Mouse (Mus musculus) MEL-GATA-1-ER (cell line): Measurements from ENCODE around the gene Tedc1.

ENCODE experiments used
- DNase-seq: peaks from one replicate; pipeline ENCODE4 v3.0.0-alpha.2; 2012; ENCODE audit warnings: low read depth; ENCODE audit errors: extremely low read depth

Tedc1 gene

GRCm38 (mm10) chr12:113138901-113139864 lies 17.0 kb upstream of the Tedc1 start:
- DNase-seq: no peak

- peak; percentile 95 for DNase-seq
Observed at GRCm38 (mm10) chr12:113139908-113140615, 16.2 kb upstream of the Tedc1 start, which contains the start of gene Crip2. Gene Crip2 (plus strand): TSS chr12:113140236.

DNA sequence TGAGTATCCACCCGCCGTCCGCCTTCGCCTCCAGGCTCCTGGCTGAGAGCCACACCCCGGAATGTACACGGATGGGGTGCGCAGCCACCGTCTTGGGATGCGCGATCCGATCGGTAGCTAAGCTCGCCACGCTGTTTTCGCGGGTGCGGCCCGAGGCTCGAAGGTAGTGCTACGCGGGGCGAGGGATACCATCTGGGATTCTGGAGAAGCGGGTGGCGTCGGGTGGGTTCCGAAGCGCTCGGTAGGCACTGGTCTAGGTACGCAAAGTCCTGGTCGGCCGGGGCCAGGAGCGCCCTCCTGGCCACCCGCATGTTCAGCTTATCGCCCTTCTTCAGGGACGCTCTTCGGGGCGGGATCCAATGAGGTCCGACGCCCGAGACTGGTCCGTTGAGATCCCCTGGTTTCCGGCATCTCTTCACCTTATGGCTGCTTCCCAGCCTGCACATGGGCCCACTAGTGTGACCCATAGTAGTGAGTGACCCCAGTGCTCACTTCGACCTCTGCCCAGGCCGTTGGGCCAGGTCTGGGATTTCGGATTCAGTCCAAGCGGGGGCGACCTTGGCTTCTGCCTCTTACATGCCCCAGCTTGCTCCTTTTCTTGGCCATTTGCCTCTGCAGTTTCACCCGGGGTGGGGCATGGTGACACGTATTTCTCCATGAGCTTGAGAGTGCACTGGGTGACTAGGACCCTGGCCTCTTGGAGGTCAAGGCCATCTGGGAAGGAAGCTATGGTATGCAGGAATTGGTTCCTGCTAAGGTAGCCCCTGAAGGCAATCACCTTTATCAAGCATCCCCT lies 15.4 kb upstream of the Tedc1 start:
- DNase-seq: peak; percentile 72

- no peak for DNase-seq
Observed at GRCm38 (mm10) chr12:113141531-113141973, 14.7 kb upstream of the Tedc1 start.

- no peak for DNase-seq
Observed at GRCm38 (mm10) chr12:113142021-113142975, 13.9 kb upstream of the Tedc1 start.

GRCm38 (mm10) chr12:113143164-113143563 lies 13.1 kb upstream of the Tedc1 start:
- DNase-seq: no peak

GRCm38 (mm10) chr12:113144001-113144756 lies 12.0 kb upstream of the Tedc1 start:
- DNase-seq: no peak

DNA sequence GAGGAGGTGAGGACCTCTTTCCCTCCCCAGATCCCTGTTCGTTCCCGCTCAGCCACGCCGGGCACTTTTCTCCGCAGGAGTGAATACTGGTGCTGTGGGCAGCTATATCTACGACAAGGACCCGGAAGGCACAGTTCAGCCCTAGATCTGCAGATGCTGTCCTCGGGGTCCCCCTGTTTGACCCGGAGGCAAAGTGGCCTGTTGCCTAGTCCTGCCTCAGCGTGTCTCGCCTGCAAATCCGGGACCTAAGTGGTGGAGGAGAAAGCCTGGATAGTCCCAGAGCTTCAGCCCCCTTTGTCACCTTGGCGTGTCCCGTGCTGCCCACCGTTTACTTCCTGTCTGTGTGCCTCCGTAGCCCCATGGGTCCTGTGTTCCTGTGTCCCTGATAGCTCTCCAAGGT lies 11.3 kb upstream of the Tedc1 start:
- no peak for DNase-seq

- DNase-seq: no peak
Observed at GRCm38 (mm10) chr12:113145591-113145990, 10.6 kb upstream of the Tedc1 start.

- DNase-seq: peak; percentile 79
Observed at GRCm38 (mm10) chr12:113146112-113147057, 9.8 kb upstream of the Tedc1 start, which contains the start of gene Crip1. Gene Crip1 (plus strand): TSS chr12:113146316.

GRCm38 (mm10) chr12:113147481-113147880 lies 8.7 kb upstream of the Tedc1 start:
- DNase-seq: no peak

GRCm38 (mm10) chr12:113148381-113149035 lies 7.7 kb upstream of the Tedc1 start:
- DNase-seq: no peak

- DNase-seq: no peak
Observed at GRCm38 (mm10) chr12:113149341-113149740, 6.9 kb upstream of the Tedc1 start.

GRCm38 (mm10) chr12:113149896-113150295 lies 6.3 kb upstream of the Tedc1 start:
- no peak for DNase-seq

DNA sequence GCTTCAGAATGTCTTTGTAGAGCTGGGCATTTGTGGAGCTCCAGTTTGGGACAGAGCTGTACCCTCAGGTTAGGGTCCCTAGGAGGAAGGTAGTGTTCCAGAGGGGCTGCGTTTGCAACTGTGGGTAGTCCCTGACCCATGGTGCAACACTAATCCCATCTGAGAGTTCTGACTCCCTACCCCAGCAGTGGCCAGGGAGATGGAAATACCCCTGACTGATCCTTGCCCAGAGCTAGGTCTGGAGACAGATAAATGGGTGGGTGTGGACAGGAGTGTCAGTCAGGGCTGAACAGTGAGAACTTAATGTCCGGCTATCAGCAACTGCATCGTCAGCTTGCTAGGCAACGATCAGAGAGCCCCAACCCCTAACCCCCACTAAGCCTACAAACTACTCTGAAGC lies 5.6 kb upstream of the Tedc1 start:
- no peak for DNase-seq

DNA sequence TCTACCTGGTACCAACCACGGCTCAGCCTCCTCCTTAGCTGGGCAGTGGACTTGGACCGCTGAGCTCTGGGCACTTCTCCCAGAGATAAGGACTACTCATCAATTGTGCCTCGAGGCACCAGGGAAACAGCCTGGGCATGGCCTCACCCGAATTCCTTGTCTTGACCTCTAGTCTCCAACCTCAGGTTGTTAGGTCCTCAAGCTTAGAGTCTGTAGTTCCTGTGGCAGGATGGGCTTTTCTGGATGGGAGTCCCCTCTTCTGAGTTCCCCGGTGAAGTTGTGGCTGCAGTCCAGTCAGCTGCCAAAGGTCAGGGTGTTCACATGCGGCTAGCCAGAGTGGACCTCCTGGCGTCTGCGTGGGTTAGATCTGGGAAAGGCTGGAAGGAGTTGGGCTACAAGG lies 5.2 kb upstream of the Tedc1 start:
- DNase-seq: no peak

- peak; percentile 85 for DNase-seq
Observed at GRCm38 (mm10) chr12:113151661-113152271, 4.5 kb upstream of the Tedc1 start.
